9 mouse cellular contexts compared by ENCODE assay signal in the genomic region with DNA sequence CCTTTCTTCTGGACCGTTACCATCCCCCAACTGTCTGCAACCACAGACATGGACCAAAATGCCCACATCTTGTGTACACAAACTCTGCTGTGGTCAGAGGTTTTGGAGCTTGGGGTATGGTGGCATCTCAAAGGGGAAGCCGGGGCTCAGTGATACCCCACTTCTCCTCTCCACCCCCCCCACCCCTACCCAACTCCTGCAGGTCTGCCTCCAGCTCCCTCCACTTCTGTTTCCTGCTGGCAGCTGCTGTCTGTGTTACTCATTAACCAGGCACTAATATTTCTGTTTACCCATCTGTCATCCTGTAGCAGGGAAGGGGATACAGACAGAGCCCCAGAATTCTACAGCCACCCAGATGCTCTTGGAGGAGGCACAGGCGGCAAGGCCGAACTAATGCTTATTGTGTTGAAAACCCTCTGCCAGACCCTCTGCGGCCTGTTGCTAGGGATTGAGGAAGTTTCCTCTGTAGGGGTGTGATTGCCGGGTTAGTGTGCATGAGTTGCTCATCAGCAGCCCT. TPM values are rescaled to one million over a fixed set of nuclear protein-coding genes. Genes with fewer than 3 reads are reported as not detected.
DNase-seq lines count a peak whose midpoint lies in the region; ATAC-seq and TF ChIP-seq lines count a peak whose summit lies in the region.
"Had no signal": no experiment of that assay in that cellular context is flagged by ENCODE, and none has a peak within 500 bp of the region (broad histone marks: within the 10 kb centered on the region; RNA-seq: fewer than 3 reads in every experiment).

No protein-coding gene starts in this region.

- H3K27ac ChIP-seq in embryonic facial prominence, embryonic 14.5 days (replicated peaks; ENCODE audit: low read depth, low read length), result no peak overlapping the region
- H3K27ac ChIP-seq in embryonic facial prominence, embryonic 10.5 days (replicated peaks), result no peak overlapping the region
- H3K27ac ChIP-seq in kidney, adult 2 months (ENCODE audit: insufficient read depth, low read depth, low read length), result no peak overlapping the region
- 0 out of 2 replicates have a peak overlapping the region, but pooled peaks have one; percentile 2 for H3K27ac ChIP-seq in lung, embryonic 15.5 days
- no peak overlapping the region for H3K27ac ChIP-seq in heart, embryonic 11.5 days (ENCODE audit: low read depth, low read length)

- no peak overlapping the region for H3K4me3 ChIP-seq in embryonic facial prominence, embryonic 14.5 days (ENCODE audit: low read depth, low read length)
- H3K4me3 ChIP-seq in embryonic facial prominence, embryonic 10.5 days, result no peak overlapping the region
- H3K4me3 ChIP-seq in kidney, adult 2 months (ENCODE audit: insufficient read depth, low read depth, low read length), result no peak overlapping the region
- no peak overlapping the region for H3K4me3 ChIP-seq in lung, embryonic 15.5 days
- H3K4me3 ChIP-seq in heart, embryonic 11.5 days (ENCODE audit: low read depth, low read length), result no peak overlapping the region

- H3K9ac ChIP-seq in embryonic facial prominence, embryonic 14.5 days (ENCODE audit: low read depth, low read length), result no peak overlapping the region
- H3K9ac ChIP-seq in lung, embryonic 15.5 days, result no peak overlapping the region
- no peak overlapping the region for H3K9ac ChIP-seq in heart, embryonic 11.5 days (ENCODE audit: low read depth, low read length)

- intact Hi-C loops in heart, postnatal 25 days (cut with DNase I), result no loop called here

- no peak overlapping the region for H3K4me2 ChIP-seq in embryonic facial prominence, embryonic 14.5 days (ENCODE audit: low read depth, low read length)
- H3K4me2 ChIP-seq in lung, embryonic 15.5 days, result no peak overlapping the region
- H3K4me2 ChIP-seq in heart, embryonic 11.5 days, result no peak overlapping the region

- H3K9me3 ChIP-seq in embryonic facial prominence, embryonic 14.5 days (ENCODE audit: control insufficient read depth, low read length), result no peaks in the 10 kb centered on the region
- no peaks in the 10 kb centered on the region for H3K9me3 ChIP-seq in embryonic facial prominence, embryonic 10.5 days
- H3K9me3 ChIP-seq in lung, embryonic 15.5 days, result no peaks in the 10 kb centered on the region
- H3K9me3 ChIP-seq in heart, embryonic 11.5 days (replicated peaks; ENCODE audit: control insufficient read depth, low read length), result no peaks in the 10 kb centered on the region

- peak; percentile 17 for DNase-seq in embryonic facial prominence, embryonic 14.5 days (ENCODE audit: low spot score)
- no peak for DNase-seq in embryonic facial prominence, embryonic 10.5 days (ENCODE audit: low spot score)
- DNase-seq in A20 (ENCODE audit: low read depth, low spot score), result peak; percentile 65
- DNase-seq in kidney, adult 2 months, result peak; percentile 54
- no peak for DNase-seq in cerebellum, adult 9-10 months
- DNase-seq in heart, postnatal 25 days (ENCODE audit: low spot score), result no peak

- H3K27me3 ChIP-seq in embryonic facial prominence, embryonic 14.5 days (replicated peaks; ENCODE audit: control insufficient read depth, insufficient read depth, low read length), result no peaks in the 10 kb centered on the region
- H3K27me3 ChIP-seq in embryonic facial prominence, embryonic 10.5 days (replicated peaks; ENCODE audit: low read depth, poor library complexity, severe bottlenecking), result no peaks in the 10 kb centered on the region
- no peaks in the 10 kb centered on the region for H3K27me3 ChIP-seq in kidney, adult 2 months (replicated peaks; ENCODE audit: control insufficient read depth, insufficient read depth, low read length)
- H3K27me3 ChIP-seq in lung, embryonic 15.5 days, result no peaks in the 10 kb centered on the region
- no peaks in the 10 kb centered on the region for H3K27me3 ChIP-seq in heart, embryonic 11.5 days (ENCODE audit: control insufficient read depth, insufficient read depth, low read length)

- TF ChIP-seq POLR2A in kidney, adult 2 months (IDR thresholded peaks at IDR 0.05; ENCODE audit: low read depth, low read length), result no peak

- 65% methylated on average over 6 of the region's 6 CpGs for WGBS in embryonic facial prominence, embryonic 14.5 days
- 83% methylated on average over 6 of the region's 6 CpGs for WGBS in embryonic facial prominence, embryonic 10.5 days
- WGBS in kidney, adult 2 months, result 60% methylated on average over 6 of the region's 6 CpGs
- 55% methylated on average over 6 of the region's 6 CpGs for WGBS in lung, embryonic 15.5 days
- WGBS in heart, embryonic 11.5 days (ENCODE audit: insufficient replicate concordance), result 71% methylated on average over 6 of the region's 6 CpGs

- ATAC-seq in embryonic facial prominence, embryonic 14.5 days (ENCODE audit: low read depth), result peak; percentile 57; the same call in 1 of the 2 replicates
- no peak for ATAC-seq in lung, embryonic 15.5 days (ENCODE audit: borderline replicate concordance, extremely low read depth, low FRiP score, low TSS enrichment)
- no peak for ATAC-seq in heart, embryonic 11.5 days (replicated peaks; ENCODE audit: insufficient number of reproducible peaks, low FRiP score, low TSS enrichment)

- no peak for TF ChIP-seq CTCF in kidney, adult 2 months (conservative IDR thresholded peaks at IDR 0.05; ENCODE audit: insufficient read depth, insufficient read length, low read depth, low read length)

- H3K36me3 ChIP-seq in embryonic facial prominence, embryonic 14.5 days (ENCODE audit: control insufficient read depth, insufficient read depth, low read length), result no peaks in the 10 kb centered on the region
- no peaks in the 10 kb centered on the region for H3K36me3 ChIP-seq in embryonic facial prominence, embryonic 10.5 days (replicated peaks)
- H3K36me3 ChIP-seq in kidney, adult 2 months (ENCODE audit: control insufficient read depth, insufficient read depth, low read length), result no peaks in the 10 kb centered on the region
- no peaks in the 10 kb centered on the region for H3K36me3 ChIP-seq in lung, embryonic 15.5 days
- no peaks in the 10 kb centered on the region for H3K36me3 ChIP-seq in heart, embryonic 11.5 days (ENCODE audit: control insufficient read depth, insufficient read depth, low read length)

- H3K4me1 ChIP-seq in embryonic facial prominence, embryonic 14.5 days (ENCODE audit: control insufficient read depth, insufficient read depth, low read length), result no peaks in the 10 kb centered on the region
- H3K4me1 ChIP-seq in embryonic facial prominence, embryonic 10.5 days, result peaks cover 9% of the 10 kb centered on the region
- 0 out of 2 replicates have a peak, but pooled peaks cover 2% of the 10 kb centered on the region for H3K4me1 ChIP-seq in kidney, adult 2 months (ENCODE audit: control insufficient read depth, insufficient read depth, low read length)
- H3K4me1 ChIP-seq in lung, embryonic 15.5 days, result no peaks in the 10 kb centered on the region
- no peaks in the 10 kb centered on the region for H3K4me1 ChIP-seq in heart, embryonic 11.5 days (ENCODE audit: control insufficient read depth, insufficient read depth, low read length)

RNA-seq across cellular contexts. Expression of gene Ffar2, which starts 11.2 kb away (rescaled TPM):
- 0.14 and 0.46 TPM in 2 replicates for polyA plus RNA-seq in embryonic facial prominence, embryonic 14.5 days (2014; fragmentation: Nextera tagmentation; extraction: Ambion mirVana)
- polyA plus RNA-seq in embryonic facial prominence, embryonic 10.5 days (2016; fragmentation: Nextera tagmentation; extraction: Ambion mirVana), result not detected in 2 replicates
- polyA plus RNA-seq in kidney, adult 2 months (2012; rRNA removed), result 1.2 and 1.4 TPM in 2 replicates
- polyA plus RNA-seq in lung, embryonic 15.5 days (2015; fragmentation: Nextera tagmentation; extraction: Ambion mirVana), result 0.38 and 0.46 TPM in 2 replicates
- total RNA-seq in heart, postnatal 25 days (2021), result under 1 TPM in 1 of 2 experiments, not detected in 1; 0.22 TPM
- polyA plus RNA-seq in heart, embryonic 11.5 days (2014; fragmentation: Nextera tagmentation; extraction: Ambion mirVana), result not detected in 2 replicates
- polyA plus RNA-seq: neural tube, embryonic 11.5 days had no signal

RNA-seq across cellular contexts. Expression of gene Krtdap, which starts 24.7 kb away (rescaled TPM):
- 428 and 557 TPM in 2 replicates for polyA plus RNA-seq in embryonic facial prominence, embryonic 14.5 days (2014; fragmentation: Nextera tagmentation; extraction: Ambion mirVana)
- not detected in 2 replicates for polyA plus RNA-seq in embryonic facial prominence, embryonic 10.5 days (2016; fragmentation: Nextera tagmentation; extraction: Ambion mirVana)
- 0.50 TPM in 1 of 2 replicates, not detected in the other for polyA plus RNA-seq in kidney, adult 2 months (2012; rRNA removed)
- 2.4 and 5.1 TPM in 2 replicates for polyA plus RNA-seq in lung, embryonic 15.5 days (2015; fragmentation: Nextera tagmentation; extraction: Ambion mirVana)
- not detected for total RNA-seq in heart, postnatal 25 days (2021)
- polyA plus RNA-seq in heart, embryonic 11.5 days (2014; fragmentation: Nextera tagmentation; extraction: Ambion mirVana), result not detected in 2 replicates
- polyA plus RNA-seq: neural tube, embryonic 11.5 days had no signal

RNA-seq across cellular contexts. Expression of gene Ffar3, which starts 43.6 kb away (rescaled TPM):
- polyA plus RNA-seq in embryonic facial prominence, embryonic 14.5 days (2014; fragmentation: Nextera tagmentation; extraction: Ambion mirVana), result not detected in 2 replicates
- polyA plus RNA-seq in embryonic facial prominence, embryonic 10.5 days (2016; fragmentation: Nextera tagmentation; extraction: Ambion mirVana), result not detected in 2 replicates
- 0.07 and 0.08 TPM in 2 replicates for polyA plus RNA-seq in kidney, adult 2 months (2012; rRNA removed)
- not detected in 2 replicates for polyA plus RNA-seq in lung, embryonic 15.5 days (2015; fragmentation: Nextera tagmentation; extraction: Ambion mirVana)
- not detected for total RNA-seq in heart, postnatal 25 days (2021)
- not detected in 2 replicates for polyA plus RNA-seq in heart, embryonic 11.5 days (2014; fragmentation: Nextera tagmentation; extraction: Ambion mirVana)
- polyA plus RNA-seq: neural tube, embryonic 11.5 days had no signal

RNA-seq across cellular contexts. Expression of gene Dmkn, which starts 48.8 kb away (rescaled TPM):
- 123 and 159 TPM in 2 replicates for polyA plus RNA-seq in embryonic facial prominence, embryonic 14.5 days (2014; fragmentation: Nextera tagmentation; extraction: Ambion mirVana)
- not detected in 2 replicates for polyA plus RNA-seq in embryonic facial prominence, embryonic 10.5 days (2016; fragmentation: Nextera tagmentation; extraction: Ambion mirVana)
- 2.1 and 2.2 TPM in 2 replicates for polyA plus RNA-seq in kidney, adult 2 months (2012; rRNA removed)
- 5.4 and 5.9 TPM in 2 replicates for polyA plus RNA-seq in lung, embryonic 15.5 days (2015; fragmentation: Nextera tagmentation; extraction: Ambion mirVana)
- total RNA-seq in heart, postnatal 25 days (2021), result 1 to 10 TPM; 3.6 to 6.6 TPM
- polyA plus RNA-seq in heart, embryonic 11.5 days (2014; fragmentation: Nextera tagmentation; extraction: Ambion mirVana), result 1.1 and 1.2 TPM in 2 replicates
- polyA plus RNA-seq: neural tube, embryonic 11.5 days had no signal

RNA-seq across cellular contexts. Expression of gene Ffar1, which starts 49.0 kb away (rescaled TPM):
- polyA plus RNA-seq in embryonic facial prominence, embryonic 14.5 days (2014; fragmentation: Nextera tagmentation; extraction: Ambion mirVana), result not detected in 2 replicates
- polyA plus RNA-seq in embryonic facial prominence, embryonic 10.5 days (2016; fragmentation: Nextera tagmentation; extraction: Ambion mirVana), result 0.05 TPM in 1 of 2 replicates, not detected in the other
- polyA plus RNA-seq in kidney, adult 2 months (2012; rRNA removed), result 0.03 and 0.48 TPM in 2 replicates
- not detected in 2 replicates for polyA plus RNA-seq in lung, embryonic 15.5 days (2015; fragmentation: Nextera tagmentation; extraction: Ambion mirVana)
- total RNA-seq in heart, postnatal 25 days (2021), result not detected
- polyA plus RNA-seq in heart, embryonic 11.5 days (2014; fragmentation: Nextera tagmentation; extraction: Ambion mirVana), result not detected in 2 replicates
- polyA plus RNA-seq: neural tube, embryonic 11.5 days had no signal

Comparison
In these comparisons a context has a peak if more than half of its experiments do, and no peak if none do; other contexts are left out.
1. DNase-seq: peak in embryonic facial prominence, embryonic 14.5 days (single experiment), A20 (single experiment) and kidney, adult 2 months (single experiment); none in embryonic facial prominence, embryonic 10.5 days (single experiment), cerebellum, adult 9-10 months (single experiment) and heart, postnatal 25 days (single experiment).
2. RNA of gene Krtdap, which starts 24.7 kb away (polyA plus RNA-seq): 428 to 557 TPM in embryonic facial prominence, embryonic 14.5 days; 2.4 to 5.1 TPM in lung, embryonic 15.5 days, not detected in embryonic facial prominence, embryonic 10.5 days, 0.50 TPM in kidney, adult 2 months and not detected in heart, embryonic 11.5 days; every median in the first group is over 10 times any median in the second.